Mouse (Mus musculus) midbrain, embryonic 13.5 days (tissue): ENCODE measurements around the gene Usp8. TPM values are rescaled to one million over a fixed set of nuclear protein-coding genes. Genes with fewer than 3 reads are reported as not detected.

Experiments
- ATAC-seq: fragments of 200-750 bp; cut with Nextera tagmentation; 2 replicates; pipeline ENCODE4 v1.8.0; 2017; ENCODE audit warnings: mild to moderate bottlenecking, moderate TSS enrichment, moderate library complexity
- H3K27ac ChIP-seq: fragments of 300-500 bp; sonication (generic); 2 replicates; pipeline ENCODE4 v1.5.1; 2015; ENCODE audit warnings: inconsistent platforms, mild to moderate bottlenecking, moderate library complexity
- H3K27me3 ChIP-seq: fragments of 300-500 bp; sonication (generic); 2 replicates; pipeline ENCODE4 v1.6.1; 2015; ENCODE audit warnings: mild to moderate bottlenecking, inconsistent platforms
- H3K36me3 ChIP-seq: fragments of 300-500 bp; sonication (generic); 2 replicates; pipeline ENCODE4 v1.6.1; 2015; ENCODE audit warnings: mild to moderate bottlenecking, inconsistent platforms
- H3K4me1 ChIP-seq: fragments of 300-500 bp; sonication (generic); replicated peaks from 2 replicates; pipeline ENCODE4 v1.6.1; 2015; ENCODE audit warnings: inconsistent platforms
- H3K4me2 ChIP-seq: fragments of 300-500 bp; sonication (generic); replicated peaks from 2 replicates; pipeline ENCODE4 v1.6.1; 2015; ENCODE audit warnings: moderate library complexity, mild to moderate bottlenecking, inconsistent platforms
- H3K4me3 ChIP-seq: fragments of 300-500 bp; sonication (generic); replicated peaks from 2 replicates; pipeline ENCODE4 v1.5.1; 2015; ENCODE audit warnings: mild to moderate bottlenecking, inconsistent platforms
- H3K9ac ChIP-seq: fragments of 300-500 bp; sonication (generic); replicated peaks from 2 replicates; pipeline ENCODE4 v1.6.1; 2015; ENCODE audit warnings: mild to moderate bottlenecking, inconsistent platforms
- H3K9me3 ChIP-seq: fragments of 300-500 bp; sonication (generic); 2 replicates; pipeline ENCODE4 v1.6.1; 2016; ENCODE audit warnings: mild to moderate bottlenecking, inconsistent platforms
- WGBS: fragments of 180-500 bp; shearing (Covaris S2); methylation state at CpG from one replicate; pipeline ENCODE4 v1.1.7; 2015; 5-methylcytosine and 5-hydroxymethylcytosine counted together
- polyA plus RNA-seq: library from polyadenylated mRNA; unstranded; fragments of >200 nt; fragmentation: Nextera tagmentation; extraction: Ambion mirVana; gene quantifications from 2 replicates; pipeline ENCODE4 v1.2.1, GENCODE M21; 2015

Gene Usp8
- polyA plus RNA-seq, 1 experiment from 2014 or later = 28.6 TPM

DNA sequence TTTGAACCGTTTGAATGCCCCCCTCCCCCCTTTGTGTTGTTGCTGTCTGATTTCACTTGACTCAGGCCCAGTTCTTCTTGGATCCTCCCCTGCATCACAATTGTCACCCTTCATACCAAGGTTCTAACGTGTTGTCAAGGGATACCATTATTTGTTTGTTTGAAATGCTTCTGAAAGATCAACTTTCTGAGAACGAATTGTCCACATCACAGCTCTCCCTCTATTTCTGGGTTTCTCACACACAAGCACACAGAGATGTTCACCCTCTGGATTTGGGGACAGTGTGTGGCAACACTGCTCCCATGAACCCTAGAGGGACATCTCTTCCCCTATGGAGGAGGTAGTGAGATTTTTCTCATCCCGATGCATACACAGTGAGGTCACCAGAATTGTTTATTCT lies 76.2 kb downstream of the Usp8 start, which contains the start of gene Usp50:
Usp50 (minus strand) TSS at position 101 of the 400 bp plus-strand sequence.
- Histone ChIP-seq H3K4me1 (no peaks in the 10 kb centered on the region), H3K4me3 (no peak within 1 kb of the TSS), H3K9me3 (no peaks in the 10 kb centered on the region), H3K27ac (no peak within 1 kb of the TSS), H3K27me3 (no peaks in the 10 kb centered on the region), H3K36me3 (no peaks in the 10 kb centered on the region), H3K9ac (no peak within 1 kb of the TSS), H3K4me2 (no peak within 1 kb of the TSS)
- 57% methylated on average over 4 of the region's 4 CpGs for WGBS
- ATAC-seq = no peak

DNA sequence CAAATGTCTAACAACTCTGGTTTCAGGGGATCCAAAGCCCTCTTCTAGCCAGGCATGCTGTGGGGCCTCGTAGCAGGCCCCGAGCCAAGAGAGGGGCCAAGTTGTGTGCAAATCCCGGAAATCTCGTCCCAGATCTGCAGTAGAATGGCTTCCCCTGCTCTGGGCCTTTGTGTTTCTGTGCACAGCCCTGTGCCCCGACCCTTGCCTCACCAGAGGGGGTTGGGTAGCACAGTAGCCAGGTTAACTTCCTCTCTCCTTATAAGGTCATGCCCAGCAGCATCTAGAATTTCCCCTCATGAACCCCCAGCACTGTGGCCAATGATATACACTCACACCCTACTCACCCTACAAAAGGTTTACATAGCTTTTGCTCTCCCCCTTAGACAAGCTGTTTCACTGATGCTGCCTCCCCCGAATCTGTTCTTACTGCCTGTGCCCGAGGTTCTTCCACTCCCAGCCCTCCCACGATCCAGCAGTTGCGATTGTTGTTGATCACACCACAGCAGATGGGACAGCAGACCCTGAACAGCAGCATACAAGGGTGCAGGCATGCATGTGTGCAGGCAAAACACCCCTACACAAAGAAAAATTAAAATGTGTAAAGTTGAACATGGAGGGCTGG lies 80.7 kb downstream of the Usp8 start:
- Histone ChIP-seq H3K9ac (no peak overlapping the region), H3K4me3 (no peak overlapping the region), H3K27me3 (no peaks in the 10 kb centered on the region), H3K4me1 (no peaks in the 10 kb centered on the region), H3K36me3 (peaks cover 22% of the 10 kb centered on the region), H3K27ac (no peak overlapping the region), H3K4me2 (no peak overlapping the region), H3K9me3 (no peaks in the 10 kb centered on the region)
- no peak for ATAC-seq
- WGBS = 51% methylated on average over 9 of the region's 9 CpGs

DNA sequence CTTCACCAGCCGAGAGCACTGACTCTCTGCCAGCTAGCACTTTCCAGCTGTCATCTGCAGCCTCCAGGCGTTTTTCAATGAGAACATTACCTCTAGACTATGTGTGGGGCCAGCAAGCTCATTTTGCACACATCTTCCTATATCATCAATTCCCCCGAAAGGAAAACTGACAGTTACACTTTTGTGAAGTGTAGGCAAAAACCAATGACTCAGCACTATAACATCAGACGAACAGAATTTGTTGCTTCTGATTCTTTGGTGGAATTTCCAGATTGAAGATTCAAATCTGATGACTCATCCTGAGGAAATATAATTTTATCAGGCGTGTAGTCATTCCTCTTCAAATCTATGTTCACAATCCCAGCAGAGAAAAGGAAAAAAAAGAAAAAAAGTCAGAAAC lies 85.5 kb downstream of the Usp8 start:
- H3K27me3 ChIP-seq = no peaks in the 10 kb centered on the region
- no peaks in the 10 kb centered on the region for H3K9me3 ChIP-seq
- H3K9ac ChIP-seq = no peak overlapping the region
- ATAC-seq = no peak
- no peaks in the 10 kb centered on the region for H3K4me1 ChIP-seq
- H3K27ac ChIP-seq = no peak overlapping the region
- H3K4me2 ChIP-seq = no peak overlapping the region
- no peak overlapping the region for H3K4me3 ChIP-seq
- H3K36me3 ChIP-seq = peaks cover 60% of the 10 kb centered on the region
- WGBS = 86% methylated on average over 5 of the region's 5 CpGs

DNA sequence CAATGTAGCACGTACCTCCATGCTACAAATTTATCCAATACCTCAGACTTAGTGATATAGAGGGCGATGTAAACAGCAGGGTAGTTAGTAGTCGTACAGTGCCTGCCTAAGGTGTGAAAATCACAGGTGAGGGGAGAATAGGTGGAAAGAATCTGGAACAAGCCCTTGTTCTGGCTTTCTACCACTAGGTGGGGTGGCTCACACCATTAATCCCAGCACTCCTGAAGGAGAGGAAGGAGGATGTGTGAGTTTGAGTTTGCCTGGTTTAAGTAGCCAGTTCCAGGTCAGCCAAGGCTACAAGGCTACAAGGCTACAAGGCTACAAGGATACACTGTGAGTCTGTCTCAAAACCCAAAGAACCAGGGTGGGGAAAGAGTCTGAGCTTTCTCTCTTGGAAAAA lies 88.6 kb downstream of the Usp8 start:
- Histone ChIP-seq H3K4me2 (no peak overlapping the region), H3K27me3 (no peaks in the 10 kb centered on the region), H3K9ac (no peak overlapping the region), H3K36me3 (peaks cover 73% of the 10 kb centered on the region), H3K27ac (no peak overlapping the region), H3K4me3 (no peak overlapping the region), H3K9me3 (no peaks in the 10 kb centered on the region), H3K4me1 (no peaks in the 10 kb centered on the region)
- 93% methylated on average over 3 of the region's 3 CpGs for WGBS
- ATAC-seq = no peak

DNA sequence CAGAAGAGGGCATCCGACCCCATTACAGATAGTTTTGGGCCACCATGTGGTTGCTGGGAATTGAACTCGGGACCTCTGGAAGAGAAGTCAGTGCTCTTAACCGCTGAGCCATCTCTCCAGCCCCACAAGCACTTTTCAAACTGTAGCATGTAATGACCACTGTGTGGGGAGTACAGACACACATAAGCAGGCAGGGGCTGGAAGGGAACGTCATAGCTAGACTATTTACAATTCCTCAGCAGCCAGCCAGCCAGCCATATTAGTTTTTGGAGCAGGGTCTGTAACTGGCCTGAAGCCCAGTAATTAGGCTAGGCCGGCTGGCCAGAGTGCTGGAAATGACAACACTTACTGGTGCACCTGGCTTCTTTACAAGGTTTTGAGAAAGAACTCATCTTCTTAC lies 91.3 kb downstream of the Usp8 start:
- H3K36me3 ChIP-seq = peaks cover 63% of the 10 kb centered on the region
- no peak overlapping the region for H3K4me3 ChIP-seq
- no peak for ATAC-seq
- no peak overlapping the region for H3K9ac ChIP-seq
- no peaks in the 10 kb centered on the region for H3K9me3 ChIP-seq
- H3K4me1 ChIP-seq = no peaks in the 10 kb centered on the region
- WGBS = 90% methylated on average over 5 of the region's 5 CpGs
- no peak overlapping the region for H3K4me2 ChIP-seq
- no peaks in the 10 kb centered on the region for H3K27me3 ChIP-seq
- no peak overlapping the region for H3K27ac ChIP-seq

DNA sequence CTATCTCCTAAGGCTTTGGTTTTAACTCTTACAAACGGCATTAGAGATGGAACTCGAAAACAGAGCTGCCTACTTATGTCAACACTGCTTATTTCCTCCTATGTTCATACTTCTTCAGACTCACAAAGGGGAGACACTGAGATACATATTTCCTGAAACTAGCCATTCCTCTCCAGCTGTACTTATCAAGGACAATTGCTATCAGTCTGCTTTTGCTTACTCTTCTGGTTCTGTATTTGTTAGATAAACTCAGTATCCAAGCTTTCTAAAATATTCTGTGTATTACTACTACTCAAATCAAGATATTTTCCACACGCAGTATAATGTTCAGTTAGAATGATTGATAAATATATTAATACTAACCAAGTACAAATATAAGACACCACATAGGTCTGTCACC lies 94.9 kb downstream of the Usp8 start:
- Histone ChIP-seq H3K27me3 (no peaks in the 10 kb centered on the region), H3K36me3 (peaks cover 57% of the 10 kb centered on the region), H3K27ac (no peak overlapping the region), H3K9ac (no peak overlapping the region), H3K4me1 (no peaks in the 10 kb centered on the region), H3K9me3 (no peaks in the 10 kb centered on the region), H3K4me3 (no peak overlapping the region), H3K4me2 (no peak overlapping the region)
- no peak for ATAC-seq
- 98% methylated on average over 3 of the region's 3 CpGs for WGBS

Other genes with a start within 250 kb of the Usp8 start
- not detected in 2 replicates for gene Atp8b4, start 206.7 kb upstream of the Usp8 start, polyA plus RNA-seq
- 6.0 and 6.5 TPM in 2 replicates for gene Slc27a2, start 154.9 kb upstream of the Usp8 start, polyA plus RNA-seq
- gene Hdc, start 88.0 kb upstream of the Usp8 start, polyA plus RNA-seq = 0.58 and 0.97 TPM in 2 replicates
- gene Gabpb1, start 31.0 kb upstream of the Usp8 start, polyA plus RNA-seq = 60.7 and 62.1 TPM in 2 replicates
- 2.6 and 2.7 TPM in 2 replicates for gene Usp50, start 76.1 kb downstream of the Usp8 start, polyA plus RNA-seq
- gene Trpm7, start 168.9 kb downstream of the Usp8 start, polyA plus RNA-seq = 41.3 and 43.6 TPM in 2 replicates
- 34.3 and 34.6 TPM in 2 replicates for gene Sppl2a, start 225.9 kb downstream of the Usp8 start, polyA plus RNA-seq